Mouse (Mus musculus) C2C12 (cell line): ENCODE measurements at regions not wholly inside any gene's neighbourhood (a gene's known extent, or its start where the extent isn't known, plus 50 kb on each side); places are given as distances from the start of the nearest gene placed in this dataset.

ENCODE experiments used
- H3K27me3 ChIP-seq: one replicate; pipeline ENCODE4 v1.6.1; 2011; ENCODE audit not compliant: control insufficient read depth, insufficient read depth, insufficient read length
- H3K36me3 ChIP-seq: one replicate; pipeline ENCODE4 v1.6.1; 2011; ENCODE audit not compliant: control insufficient read depth, insufficient read depth
- H3K4me3 ChIP-seq: one replicate; pipeline ENCODE4 v1.5.1; 2011; ENCODE audit warnings: mild to moderate bottlenecking, control low read depth; ENCODE audit not compliant: poor library complexity, insufficient read depth, severe bottlenecking
- H3K79me2 ChIP-seq: one replicate; pipeline ENCODE4 v1.6.1; 2011; ENCODE audit not compliant: control insufficient read depth, insufficient read depth
- H3K79me3 ChIP-seq: one replicate; pipeline ENCODE4 v1.6.1; 2011; ENCODE audit warnings: low read depth, control low read depth
- H3ac ChIP-seq: one replicate; pipeline ENCODE3; 2011; ENCODE audit warnings: low read depth; ENCODE audit not compliant: control insufficient read depth, insufficient read length
- CEBPB ChIP-seq: IDR thresholded peaks from one replicate; pipeline ENCODE4 v1.6.1; 2011; ENCODE audit warnings: low read depth, mild to moderate bottlenecking, control low read depth, moderate library complexity
- CTCF ChIP-seq: IDR thresholded peaks from one replicate; pipeline ENCODE4 v1.5.1; 2011; ENCODE audit not compliant: control insufficient read depth, insufficient read depth, insufficient read length
- FOSL1 ChIP-seq: IDR thresholded peaks from one replicate; pipeline ENCODE4 v1.8.0; 2011; ENCODE audit warnings: mild to moderate bottlenecking, low read length; ENCODE audit not compliant: poor library complexity, insufficient read depth, severe bottlenecking
- MAX ChIP-seq: IDR thresholded peaks from one replicate; pipeline ENCODE4 v1.6.1; 2011; ENCODE audit warnings: mild to moderate bottlenecking, control low read depth
- MYOD1 ChIP-seq: IDR thresholded peaks from one replicate; pipeline ENCODE4 v1.6.1; 2011; ENCODE audit warnings: low read depth; ENCODE audit not compliant: control insufficient read depth, insufficient read length
- MYOG ChIP-seq: IDR thresholded peaks from one replicate; pipeline ENCODE4 v1.6.1; 2011; ENCODE audit not compliant: control insufficient read depth, insufficient read length; ENCODE audit errors: extremely low read depth
- USF1 ChIP-seq: IDR thresholded peaks from one replicate; pipeline ENCODE4 v1.6.1; 2011; ENCODE audit warnings: low read depth, mild to moderate bottlenecking, control low read depth, moderate library complexity

- Histone ChIP-seq H3K4me3 (no peak overlapping the region), H3K79me2 (no peaks in the 10 kb centered on the region), H3K79me3 (no peaks in the 10 kb centered on the region), H3K27me3 (no peaks in the 10 kb centered on the region), H3ac (no peak overlapping the region), H3K36me3 (no peaks in the 10 kb centered on the region)
- TF ChIP-seq MAX (no peak), CEBPB (no peak), USF1 (no peak), MYOD1 (no peak), MYOG (no peak), CTCF (no peak), FOSL1 (no peak)
Observed at GRCm38 (mm10) chr2:137730472-137730931, 525.9 kb upstream of the Btbd3 start.

- H3K79me2 ChIP-seq: no peaks in the 10 kb centered on the region
- TF ChIP-seq CTCF (no peak), MAX (no peak), MYOD1 (no peak), FOSL1 (no peak), USF1 (no peak), MYOG (no peak), CEBPB (no peak)
Observed at GRCm38 (mm10) chr2:137729871-137730270, 526.5 kb upstream of the Btbd3 start.

GRCm38 (mm10) chr2:137729207-137729606 lies 527.2 kb upstream of the Btbd3 start:
- Histone ChIP-seq H3K36me3 (no peaks in the 10 kb centered on the region), H3K79me3 (no peaks in the 10 kb centered on the region), H3K27me3 (no peaks in the 10 kb centered on the region), H3K79me2 (no peaks in the 10 kb centered on the region), H3ac (no peak overlapping the region), H3K4me3 (no peak overlapping the region)
- TF ChIP-seq CTCF: no peak
- no peak for TF ChIP-seq MAX
- no peak for TF ChIP-seq MYOG
- TF ChIP-seq MYOD1: no peak
- TF ChIP-seq FOSL1: no peak
- no peak for TF ChIP-seq CEBPB
- no peak for TF ChIP-seq USF1

More at GRCm38 (mm10) chr2:137729871-137730270, 526.5 kb upstream of the Btbd3 start:
- Histone ChIP-seq H3K79me3 (no peaks in the 10 kb centered on the region), H3K4me3 (no peak overlapping the region), H3K27me3 (no peaks in the 10 kb centered on the region), H3K36me3 (no peaks in the 10 kb centered on the region), H3ac (no peak overlapping the region)

GRCm38 (mm10) chr2:137723651-137724050 lies 532.7 kb upstream of the Btbd3 start:
- no peaks in the 10 kb centered on the region for H3K79me2 ChIP-seq
- H3ac ChIP-seq: no peak overlapping the region
- H3K36me3 ChIP-seq: no peaks in the 10 kb centered on the region
- no peak overlapping the region for H3K4me3 ChIP-seq
- TF ChIP-seq MYOG (no peak), FOSL1 (no peak), MYOD1 (no peak), CTCF (no peak), MAX (no peak), CEBPB (no peak)
- H3K79me3 ChIP-seq: no peaks in the 10 kb centered on the region
- H3K27me3 ChIP-seq: no peaks in the 10 kb centered on the region

- no peaks in the 10 kb centered on the region for H3K79me2 ChIP-seq
- no peaks in the 10 kb centered on the region for H3K36me3 ChIP-seq
- no peak overlapping the region for H3K4me3 ChIP-seq
- TF ChIP-seq FOSL1: peak; percentile 93
- no peak for TF ChIP-seq MYOD1
- H3K27me3 ChIP-seq: no peaks in the 10 kb centered on the region
- no peak overlapping the region for H3ac ChIP-seq
- no peaks in the 10 kb centered on the region for H3K79me3 ChIP-seq
Observed at GRCm38 (mm10) chr2:137721767-137722424, 534.5 kb upstream of the Btbd3 start.

GRCm38 (mm10) chr2:137715891-137716290 lies 540.5 kb upstream of the Btbd3 start:
- TF ChIP-seq FOSL1 (no peak), MYOG (no peak), CTCF (no peak), USF1 (no peak), MYOD1 (peak; percentile 86)
- H3K79me2 ChIP-seq: no peaks in the 10 kb centered on the region
- no peaks in the 10 kb centered on the region for H3K79me3 ChIP-seq
- H3K27me3 ChIP-seq: no peaks in the 10 kb centered on the region
- no peak overlapping the region for H3ac ChIP-seq
- no peaks in the 10 kb centered on the region for H3K36me3 ChIP-seq
- H3K4me3 ChIP-seq: no peak overlapping the region
